Mouse (Mus musculus): ENCODE data around the gene Myo1e. TPM values are rescaled to one million over a fixed set of nuclear protein-coding genes. Genes with fewer than 3 reads are reported as not detected.

The Myo1e gene
- polyA plus RNA-seq, 2 experiments, result 1.1 to 1.8 TPM

- H3K27ac ChIP-seq, result no peak overlapping the region
- H3K4me2 ChIP-seq (ENCODE audit: low read depth), result no peak overlapping the region
- H3K36me3 ChIP-seq (replicated peaks; ENCODE audit: control insufficient read depth, insufficient read depth, low read depth), result no peaks in the 10 kb centered on the region
- no peaks in the 10 kb centered on the region for H3K9me3 ChIP-seq (ENCODE audit: control insufficient read depth, low read length)
- 65% methylated on average over 7 of the region's 7 CpGs for WGBS (ENCODE audit: insufficient replicate concordance)
- ATAC-seq (ENCODE audit: insufficient read depth), result no peak
- DNase-seq (ENCODE audit: low read depth in 3 of 3, low spot score in 3 of 3), result no peak
- H3K4me1 ChIP-seq (replicated peaks; ENCODE audit: control insufficient read depth in 2 of 2, insufficient read depth in 2 of 2, low read length in 1 of 2), result no peaks in the 10 kb centered on the region
- no peak for TF ChIP-seq CTCF (IDR thresholded peaks at IDR 0.05; ENCODE audit: low read depth)
- no peak for TF ChIP-seq EP300 (IDR thresholded peaks at IDR 0.05; ENCODE audit: low read depth)
- no peak overlapping the region for H3K9ac ChIP-seq (replicated peaks)
- no peak overlapping the region for H3K4me3 ChIP-seq (ENCODE audit: insufficient read depth in 1 of 2, low read depth in 2 of 2, low read length in 2 of 2)
- H3K27me3 ChIP-seq (ENCODE audit: control insufficient read depth, insufficient read depth, low read length), result no peaks in the 10 kb centered on the region
Observed at GRCm38 (mm10) chr9:70338391-70338790, 131.2 kb downstream of the Myo1e start.

- Histone ChIP-seq H3K4me2 (ENCODE audit: low read depth) (no peak overlapping the region), H3K36me3 (replicated peaks; ENCODE audit: control insufficient read depth, insufficient read depth, low read depth) (no peaks in the 10 kb centered on the region), H3K9ac (replicated peaks) (no peak overlapping the region), H3K4me1 (replicated peaks; ENCODE audit: control insufficient read depth in 2 of 2, insufficient read depth in 2 of 2, low read length in 1 of 2) (no peaks in the 10 kb centered on the region), H3K9me3 (ENCODE audit: control insufficient read depth, low read length) (no peaks in the 10 kb centered on the region), H3K4me3 (ENCODE audit: insufficient read depth in 1 of 2, low read depth in 2 of 2, low read length in 2 of 2) (no peak overlapping the region), H3K27me3 (ENCODE audit: control insufficient read depth, insufficient read depth, low read length) (no peaks in the 10 kb centered on the region), H3K27ac (no peak overlapping the region)
- ATAC-seq (ENCODE audit: insufficient read depth) (no peak), DNase-seq (ENCODE audit: low read depth in 3 of 3, low spot score in 3 of 3) (no peak)
- no peak for TF ChIP-seq CTCF (IDR thresholded peaks at IDR 0.05; ENCODE audit: low read depth)
- no peak for TF ChIP-seq EP300 (IDR thresholded peaks at IDR 0.05; ENCODE audit: low read depth)
Observed at GRCm38 (mm10) chr9:70338894-70339293, 131.7 kb downstream of the Myo1e start.

GRCm38 (mm10) chr9:70349274-70349673 lies 142.1 kb downstream of the Myo1e start:
- TF ChIP-seq CTCF (IDR thresholded peaks at IDR 0.05; ENCODE audit: low read depth), result no peak
- TF ChIP-seq EP300 (IDR thresholded peaks at IDR 0.05; ENCODE audit: low read depth), result no peak
- DNase-seq (ENCODE audit: low read depth in 3 of 3, low spot score in 3 of 3), result no peak
- Histone ChIP-seq H3K9me3 (ENCODE audit: control insufficient read depth, low read length) (no peaks in the 10 kb centered on the region), H3K27ac (no peak overlapping the region), H3K4me3 (ENCODE audit: insufficient read depth in 1 of 2, low read depth in 2 of 2, low read length in 2 of 2) (no peak overlapping the region), H3K4me1 (replicated peaks; ENCODE audit: control insufficient read depth in 2 of 2, insufficient read depth in 2 of 2, low read length in 1 of 2) (no peaks in the 10 kb centered on the region), H3K9ac (replicated peaks) (no peak overlapping the region), H3K27me3 (ENCODE audit: control insufficient read depth, insufficient read depth, low read length) (no peaks in the 10 kb centered on the region), H3K4me2 (ENCODE audit: low read depth) (no peak overlapping the region), H3K36me3 (replicated peaks; ENCODE audit: control insufficient read depth, insufficient read depth, low read depth) (no peaks in the 10 kb centered on the region)
- 62% methylated on average over 2 of the region's 2 CpGs for WGBS (ENCODE audit: insufficient replicate concordance)
- no peak for ATAC-seq (ENCODE audit: insufficient read depth)

GRCm38 (mm10) chr9:70351570-70352277 lies 144.6 kb downstream of the Myo1e start:
- DNase-seq (ENCODE audit: low read depth in 3 of 3, low spot score in 3 of 3) (no peak), ATAC-seq (ENCODE audit: insufficient read depth) (no peak)
- no peaks in the 10 kb centered on the region for H3K4me1 ChIP-seq (replicated peaks; ENCODE audit: control insufficient read depth in 2 of 2, insufficient read depth in 2 of 2, low read length in 1 of 2)
- H3K4me2 ChIP-seq (ENCODE audit: low read depth), result no peak overlapping the region
- no peaks in the 10 kb centered on the region for H3K27me3 ChIP-seq (ENCODE audit: control insufficient read depth, insufficient read depth, low read length)
- H3K9me3 ChIP-seq (ENCODE audit: control insufficient read depth, low read length), result no peaks in the 10 kb centered on the region
- no peak overlapping the region for H3K9ac ChIP-seq (replicated peaks)
- no peak overlapping the region for H3K4me3 ChIP-seq (ENCODE audit: insufficient read depth in 1 of 2, low read depth in 2 of 2, low read length in 2 of 2)
- TF ChIP-seq EP300 (IDR thresholded peaks at IDR 0.05; ENCODE audit: low read depth) (no peak), CTCF (IDR thresholded peaks at IDR 0.05; ENCODE audit: low read depth) (no peak)
- no peak overlapping the region for H3K27ac ChIP-seq
- WGBS (ENCODE audit: insufficient replicate concordance), result 26% methylated on average over 8 of the region's 8 CpGs
- H3K36me3 ChIP-seq (replicated peaks; ENCODE audit: control insufficient read depth, insufficient read depth, low read depth), result no peaks in the 10 kb centered on the region

- Histone ChIP-seq H3K4me3 (ENCODE audit: insufficient read depth in 1 of 2, low read depth in 2 of 2, low read length in 2 of 2) (no peak overlapping the region), H3K27me3 (ENCODE audit: control insufficient read depth, insufficient read depth, low read length) (no peaks in the 10 kb centered on the region), H3K4me1 (replicated peaks; ENCODE audit: control insufficient read depth in 2 of 2, insufficient read depth in 2 of 2, low read length in 1 of 2) (no peaks in the 10 kb centered on the region), H3K36me3 (replicated peaks; ENCODE audit: control insufficient read depth, insufficient read depth, low read depth) (no peaks in the 10 kb centered on the region), H3K9ac (replicated peaks) (no peak overlapping the region), H3K27ac (no peak overlapping the region), H3K4me2 (ENCODE audit: low read depth) (no peak overlapping the region), H3K9me3 (ENCODE audit: control insufficient read depth, low read length) (no peaks in the 10 kb centered on the region)
- no peak for DNase-seq (ENCODE audit: low read depth in 3 of 3, low spot score in 3 of 3)
- ATAC-seq (ENCODE audit: insufficient read depth), result no peak
- TF ChIP-seq CTCF (IDR thresholded peaks at IDR 0.05; ENCODE audit: low read depth) (no peak), EP300 (IDR thresholded peaks at IDR 0.05; ENCODE audit: low read depth) (no peak)
- WGBS (ENCODE audit: insufficient replicate concordance), result 57% methylated on average over 8 of the region's 8 CpGs
Observed at GRCm38 (mm10) chr9:70356254-70356653, 149.1 kb downstream of the Myo1e start.
